Mouse (Mus musculus) heart, postnatal 0 days (tissue): Measurements from ENCODE around the gene Wdr59. TPM values are rescaled to one million over a fixed set of nuclear protein-coding genes. Genes with fewer than 3 reads are reported as not detected.
A peak's percentile ranks its signal among the peaks of the same experiment; 100 is the strongest.

Experiments
- ATAC-seq: fragments of 200-750 bp; cut with Nextera tagmentation; 2 replicates; pipeline ENCODE4 v1.8.0; 2017; ENCODE audit warnings: low read depth, moderate number of reproducible peaks, moderate library complexity; ENCODE audit not compliant: insufficient read depth
- DNase-seq: peaks from one replicate; pipeline ENCODE4 v3.0.0-alpha.2; 2016; ENCODE audit warnings: low spot score
- H3K27ac ChIP-seq: fragments of 300-500 bp; sonication (generic); 2 replicates; pipeline ENCODE4 v1.5.1; 2014; ENCODE audit warnings: low read depth, mild to moderate bottlenecking
- H3K27me3 ChIP-seq: fragments of 300-500 bp; sonication (generic); 2 replicates; pipeline ENCODE4 v1.6.1; 2014; ENCODE audit warnings: low read length, mixed read lengths; ENCODE audit not compliant: control insufficient read depth, insufficient read depth
- H3K36me3 ChIP-seq: fragments of 300-500 bp; sonication (generic); replicated peaks from 2 replicates; pipeline ENCODE4 v1.6.1; 2014; ENCODE audit warnings: low read length, mixed read lengths; ENCODE audit not compliant: control insufficient read depth, insufficient read depth
- H3K4me1 ChIP-seq: fragments of 300-500 bp; sonication (generic); 2 replicates; pipeline ENCODE4 v1.6.1; 2014; ENCODE audit warnings: antibody characterized with exemption; ENCODE audit not compliant: control insufficient read depth, insufficient read depth
- H3K4me2 ChIP-seq: fragments of 300-500 bp; sonication (generic); 2 replicates; pipeline ENCODE4 v1.6.1; 2014; ENCODE audit warnings: low read depth, mild to moderate bottlenecking, low read length, moderate library complexity
- H3K4me3 ChIP-seq: fragments of 300-500 bp; sonication (generic); 2 replicates; pipeline ENCODE4 v1.5.1; 2014; ENCODE audit warnings: low read depth, low read length
- H3K9ac ChIP-seq: fragments of 300-500 bp; sonication (generic); replicated peaks from 2 replicates; pipeline ENCODE4 v1.6.1; 2014; ENCODE audit warnings: low read depth, low read length, mixed read lengths
- H3K9me3 ChIP-seq: fragments of 300-500 bp; sonication (generic); replicated peaks from 2 replicates; pipeline ENCODE4 v1.6.1; 2016; ENCODE audit warnings: low read length; ENCODE audit not compliant: control insufficient read depth
- CTCF ChIP-seq: IDR thresholded peaks from 2 replicates; pipeline ENCODE4 v1.5.1; 2016; ENCODE audit warnings: antibody characterized with exemption, control low read depth, low read depth
- EP300 ChIP-seq: IDR thresholded peaks from 2 replicates; pipeline ENCODE4 v1.6.1; 2016; ENCODE audit warnings: antibody characterized with exemption, low read depth
- WGBS: fragments of 180-500 bp; shearing (Covaris S2); extraction: QIAGEN DNeasy Blood & Tissue Kit; methylation state at CpG from one replicate; pipeline ENCODE4 v1.1.7; 2014; 5-methylcytosine and 5-hydroxymethylcytosine counted together
- polyA plus RNA-seq: library from polyadenylated mRNA; unstranded; fragments of >200 nt; fragmentation: Nextera tagmentation; extraction: Ambion mirVana; gene quantifications from 2 replicates; pipeline ENCODE4 v1.2.1, GENCODE M21; 2015
- total RNA-seq: library from RNA; depleted of rRNA; stranded (reverse); fragments of >200 nt; gene quantifications from 2 replicates; pipeline ENCODE4 v1.2.3, GENCODE M21; 2014; ENCODE audit warnings: low replicate concordance

The Wdr59 gene
- total and polyA plus RNA-seq, 2 experiments from 2014 or later: 2.3 to 6.5 TPM

GRCm38 (mm10) chr8:111513446-111513845, 8.4 kb downstream of the Wdr59 start:
- ATAC-seq (no peak), DNase-seq (no peak)
- H3K9ac ChIP-seq: no peak overlapping the region
- no peak overlapping the region for H3K4me2 ChIP-seq
- no peaks in the 10 kb centered on the region for H3K27me3 ChIP-seq
- WGBS: 81% methylated on average over 8 of the region's 8 CpGs
- peaks cover 19% of the 10 kb centered on the region for H3K4me1 ChIP-seq
- H3K36me3 ChIP-seq: no peaks in the 10 kb centered on the region
- TF ChIP-seq EP300 (no peak), CTCF (no peak)
- no peaks in the 10 kb centered on the region for H3K9me3 ChIP-seq
- H3K4me3 ChIP-seq: no peak overlapping the region
- no peak overlapping the region for H3K27ac ChIP-seq

- DNase-seq: peak; percentile 30
These were observed 9.0 kb downstream of the Wdr59 start for GRCm38 (mm10) chr8:111512941-111513340.

DNA sequence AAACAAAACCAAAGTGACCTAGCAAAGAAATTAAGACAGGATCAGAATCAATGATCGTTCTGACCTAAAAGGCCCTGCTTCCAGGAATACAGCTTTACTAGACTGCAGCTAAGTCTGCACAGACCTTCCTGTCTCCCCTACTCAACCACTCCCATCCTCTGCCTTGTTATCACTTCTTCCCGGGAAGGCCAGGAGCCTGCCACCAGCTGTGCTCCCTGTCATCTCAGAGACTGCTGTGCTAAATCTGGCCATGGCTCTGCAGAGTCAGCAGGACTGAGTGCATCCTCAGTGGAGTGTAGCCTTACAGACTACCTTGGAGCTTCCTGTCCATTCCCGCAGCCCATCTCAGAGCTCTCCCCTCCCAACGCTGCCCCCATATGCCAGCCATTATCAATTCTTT, 11.5 kb downstream of the Wdr59 start:
- Histone ChIP-seq H3K4me3 (no peak overlapping the region), H3K4me1 (peaks cover 19% of the 10 kb centered on the region), H3K27ac (peak overlapping the region; percentile 79), H3K36me3 (no peaks in the 10 kb centered on the region), H3K4me2 (no peak overlapping the region), H3K9ac (no peak overlapping the region), H3K9me3 (no peaks in the 10 kb centered on the region), H3K27me3 (no peaks in the 10 kb centered on the region)
- peak; percentile 82 for ATAC-seq
- DNase-seq: peak; percentile 86
- TF ChIP-seq CTCF (no peak), EP300 (no peak)
- 12% methylated on average over 4 of the region's 4 CpGs for WGBS

More at GRCm38 (mm10) chr8:111512941-111513340, 9.0 kb downstream of the Wdr59 start:
- 0 out of 2 replicates have a peak, but pooled peaks have one; percentile 55 for ATAC-seq
- Histone ChIP-seq H3K4me2 (no peak overlapping the region), H3K4me3 (no peak overlapping the region), H3K27ac (no peak overlapping the region), H3K27me3 (no peaks in the 10 kb centered on the region), H3K9ac (no peak overlapping the region), H3K4me1 (peaks cover 19% of the 10 kb centered on the region), H3K9me3 (no peaks in the 10 kb centered on the region), H3K36me3 (no peaks in the 10 kb centered on the region)
- 54% methylated on average over 7 of the region's 7 CpGs for WGBS
- TF ChIP-seq EP300: no peak
- no peak for TF ChIP-seq CTCF

DNA sequence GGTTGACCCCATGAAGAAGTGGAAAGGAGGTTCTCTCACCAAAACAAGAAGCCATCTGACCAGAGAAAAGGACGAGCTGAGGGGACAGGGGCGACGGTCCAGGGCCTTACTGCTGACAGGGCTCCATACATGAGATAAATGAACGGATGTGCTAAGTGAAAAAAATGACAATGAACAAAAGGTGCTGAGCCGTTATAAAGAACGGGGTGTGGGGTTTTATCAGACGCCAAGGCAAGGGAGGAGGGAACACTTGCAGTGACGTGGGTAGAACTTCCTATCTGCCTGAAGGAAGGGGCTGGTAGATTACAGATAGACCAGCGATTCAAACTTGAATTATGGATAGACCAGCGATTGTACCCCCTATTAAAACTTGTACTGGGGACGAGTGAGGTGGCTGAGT, 12.6 kb downstream of the Wdr59 start:
- H3K9me3 ChIP-seq: no peaks in the 10 kb centered on the region
- TF ChIP-seq EP300 (no peak), CTCF (no peak)
- peaks cover 1% of the 10 kb centered on the region; the same call in 1 of the 2 replicates for H3K36me3 ChIP-seq
- 43% methylated on average over 11 of the region's 11 CpGs for WGBS
- no peak overlapping the region for H3K4me3 ChIP-seq
- peak; percentile 46 for DNase-seq
- peaks cover 19% of the 10 kb centered on the region for H3K4me1 ChIP-seq
- no peak overlapping the region for H3K4me2 ChIP-seq
- ATAC-seq: peak; percentile 16; the same call in 1 of the 2 replicates
- no peak overlapping the region for H3K9ac ChIP-seq
- H3K27ac ChIP-seq: peak overlapping the region; percentile 79
- no peaks in the 10 kb centered on the region for H3K27me3 ChIP-seq

DNA sequence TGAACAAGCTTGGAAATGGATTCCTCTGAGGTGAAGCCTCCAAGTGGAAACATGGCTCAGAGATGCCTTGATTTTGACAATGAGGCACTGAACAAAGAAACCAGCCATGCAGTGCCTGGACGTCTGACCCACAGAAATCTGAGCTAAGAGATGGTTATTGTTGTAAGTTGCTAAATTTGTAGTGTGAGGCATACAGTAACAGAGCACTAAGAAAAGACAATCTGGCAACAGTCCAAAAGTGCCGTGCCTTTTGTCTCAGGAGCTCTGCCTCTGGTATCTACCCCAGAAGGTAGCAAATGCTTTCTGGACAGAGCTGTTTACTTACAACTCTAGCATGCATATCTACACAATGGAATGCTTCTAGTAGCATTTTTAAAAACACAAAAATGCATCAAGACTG, 13.3 kb downstream of the Wdr59 start:
- Histone ChIP-seq H3K4me2 (no peak overlapping the region), H3K36me3 (peaks cover 7% of the 10 kb centered on the region), H3K9me3 (no peaks in the 10 kb centered on the region), H3K4me1 (peaks cover 19% of the 10 kb centered on the region), H3K27ac (peak overlapping the region; percentile 79), H3K27me3 (no peaks in the 10 kb centered on the region), H3K9ac (no peak overlapping the region), H3K4me3 (no peak overlapping the region)
- DNase-seq (peak; percentile 54), ATAC-seq (peak; percentile 53)
- WGBS: 9% methylated on average over 2 of the region's 2 CpGs
- TF ChIP-seq CTCF (no peak), EP300 (no peak)
